Mouse (Mus musculus): ENCODE measurements at regions not wholly inside any gene's neighbourhood (a gene's known extent, or its start where the extent isn't known, plus 50 kb on each side); places are given as distances from the start of the nearest gene placed in this dataset.

DNA sequence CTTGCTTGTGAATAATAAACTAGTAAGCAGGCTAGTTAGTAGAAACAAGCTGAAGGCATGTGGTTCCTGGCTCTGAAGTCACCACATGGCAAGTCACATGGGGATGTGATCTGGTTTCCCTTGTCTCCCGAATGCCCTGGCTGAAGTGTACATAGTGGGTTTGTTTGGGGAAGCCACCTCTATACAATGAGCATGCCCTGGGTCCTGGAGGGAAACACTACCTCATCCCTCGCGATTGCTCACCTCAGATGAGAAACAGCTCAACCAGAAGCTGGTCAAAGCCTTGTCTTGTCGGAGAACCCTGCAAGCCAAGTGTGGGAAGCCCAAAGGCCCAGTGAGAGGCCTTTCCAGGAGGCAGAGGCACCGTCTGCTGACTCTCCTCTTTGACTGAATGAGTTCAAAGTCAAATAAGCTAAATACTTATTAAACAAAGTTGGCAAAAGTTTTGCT, 64.3 kb upstream of the 1700024P04Rik start:
- Histone ChIP-seq H3K4me1 (ENCODE audit: control insufficient read depth, insufficient read depth, low read length) (no peaks in the 10 kb centered on the region), H3K27ac (ENCODE audit: insufficient read depth, low read length) (no peak overlapping the region), H3K4me3 (ENCODE audit: insufficient read depth, low read length) (no peak overlapping the region)
- TF ChIP-seq CTCF (IDR thresholded peaks at IDR 0.05; ENCODE audit: borderline replicate concordance, insufficient read depth, low read length) = no peak
- TF ChIP-seq POLR2A (IDR thresholded peaks at IDR 0.05; ENCODE audit: low read depth, low read length) = no peak

DNA sequence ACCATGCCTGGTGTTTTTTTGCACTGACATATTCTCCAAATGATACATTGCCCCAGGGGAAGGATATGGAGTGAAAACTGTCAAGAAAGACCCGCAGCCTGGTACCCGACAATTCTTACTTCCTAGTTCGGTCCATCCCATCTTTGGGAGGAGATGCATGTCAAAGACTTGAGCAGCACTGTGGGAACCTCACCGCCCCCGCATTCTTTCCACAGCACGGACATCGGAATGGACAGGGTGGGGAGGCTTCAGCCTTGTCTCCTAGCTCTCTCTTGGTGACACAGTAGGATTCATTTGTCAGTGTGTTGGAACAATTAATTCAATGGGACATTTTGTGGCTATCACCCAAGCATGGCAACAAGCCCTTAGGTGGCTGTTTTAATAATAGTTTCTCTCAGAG, 62.9 kb upstream of the 1700024P04Rik start:
- no peaks in the 10 kb centered on the region for H3K4me1 ChIP-seq (ENCODE audit: control insufficient read depth, insufficient read depth, low read length)

DNA sequence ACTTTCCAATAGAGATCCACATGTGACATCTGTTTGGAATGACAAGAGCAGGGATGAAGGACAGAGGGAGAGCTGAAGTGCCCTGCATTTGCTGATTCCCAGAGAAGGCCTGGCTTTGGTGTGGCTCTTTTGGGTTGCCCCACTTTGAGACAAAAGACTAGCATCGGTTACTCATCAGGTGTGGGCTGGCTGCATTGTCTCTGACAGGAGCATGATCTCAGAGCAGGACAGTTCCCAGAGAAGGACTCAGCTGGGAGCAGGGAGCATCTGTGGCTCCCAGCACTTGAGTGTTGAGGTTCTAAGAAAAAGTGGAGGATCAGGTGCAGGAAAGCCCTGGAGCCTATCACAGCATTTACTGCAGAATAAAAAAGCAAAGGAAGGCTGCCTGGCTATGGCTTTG, 62.4 kb upstream of the 1700024P04Rik start:
- H3K4me1 ChIP-seq (ENCODE audit: control insufficient read depth, insufficient read depth, low read length) = no peaks in the 10 kb centered on the region
- H3K27ac ChIP-seq (ENCODE audit: insufficient read depth, low read length) = no peak overlapping the region
- no peak for TF ChIP-seq POLR2A (IDR thresholded peaks at IDR 0.05; ENCODE audit: low read depth, low read length)
- no peak for TF ChIP-seq CTCF (IDR thresholded peaks at IDR 0.05; ENCODE audit: borderline replicate concordance, insufficient read depth, low read length)
- no peak overlapping the region for H3K4me3 ChIP-seq (ENCODE audit: insufficient read depth, low read length)

More for the DNA sequence above, 62.9 kb upstream of the 1700024P04Rik start:
- TF ChIP-seq CTCF (IDR thresholded peaks at IDR 0.05; ENCODE audit: borderline replicate concordance, insufficient read depth, low read length) = no peak
- no peak for TF ChIP-seq POLR2A (IDR thresholded peaks at IDR 0.05; ENCODE audit: low read depth, low read length)
- Histone ChIP-seq H3K27ac (ENCODE audit: insufficient read depth, low read length) (no peak overlapping the region), H3K4me3 (ENCODE audit: insufficient read depth, low read length) (no peak overlapping the region)

DNA sequence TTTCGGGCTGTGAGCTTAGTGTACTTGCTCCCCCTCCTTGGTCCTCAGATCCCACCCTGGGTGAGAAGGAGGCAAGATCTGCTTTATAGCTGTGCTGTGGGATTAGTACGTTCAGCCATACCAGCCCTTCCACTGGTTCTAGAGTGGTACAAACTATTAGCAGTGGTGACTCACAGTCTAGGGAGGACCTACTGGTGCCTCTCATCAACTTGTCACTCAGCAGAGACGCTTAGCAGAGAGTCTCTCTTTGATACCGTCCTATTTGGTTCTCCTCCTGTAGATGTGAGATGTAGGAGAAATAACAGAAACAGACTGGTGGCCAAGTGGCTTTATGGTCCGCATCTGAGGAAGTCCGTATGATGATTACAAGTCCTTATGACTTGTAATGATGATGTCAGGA, 57.7 kb upstream of the 1700024P04Rik start:
- Histone ChIP-seq H3K4me1 (ENCODE audit: control insufficient read depth, insufficient read depth, low read length) (no peaks in the 10 kb centered on the region), H3K4me3 (ENCODE audit: insufficient read depth, low read length) (no peak overlapping the region), H3K27ac (ENCODE audit: insufficient read depth, low read length) (no peak overlapping the region)
- TF ChIP-seq POLR2A (IDR thresholded peaks at IDR 0.05; ENCODE audit: low read depth, low read length) (no peak), CTCF (IDR thresholded peaks at IDR 0.05; ENCODE audit: borderline replicate concordance, insufficient read depth, low read length) (no peak)

DNA sequence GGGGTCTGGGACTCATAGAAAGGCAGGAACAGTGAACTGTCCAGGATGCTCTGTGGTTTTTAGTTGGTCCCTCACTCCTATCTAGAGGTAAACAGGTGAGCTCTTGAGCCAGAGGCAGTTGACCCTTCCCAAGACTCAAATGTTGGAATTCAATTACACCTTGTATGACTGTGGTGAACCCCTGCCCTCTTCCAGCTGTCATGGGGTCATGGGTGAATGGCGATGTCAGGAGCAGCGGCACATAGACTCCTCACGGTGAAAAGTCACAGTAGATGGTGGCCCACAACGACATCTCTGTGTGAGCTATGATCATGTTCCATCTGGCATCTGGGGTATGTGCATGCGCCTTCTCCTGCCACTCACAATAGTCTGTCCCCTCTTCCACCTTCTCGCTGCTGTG, 56.9 kb upstream of the 1700024P04Rik start:
- H3K4me3 ChIP-seq (ENCODE audit: insufficient read depth, low read length) = no peak overlapping the region
- TF ChIP-seq POLR2A (IDR thresholded peaks at IDR 0.05; ENCODE audit: low read depth, low read length) (no peak), CTCF (IDR thresholded peaks at IDR 0.05; ENCODE audit: borderline replicate concordance, insufficient read depth, low read length) (no peak)
- H3K4me1 ChIP-seq (ENCODE audit: control insufficient read depth, insufficient read depth, low read length) = no peaks in the 10 kb centered on the region
- no peak overlapping the region for H3K27ac ChIP-seq (ENCODE audit: insufficient read depth, low read length)

DNA sequence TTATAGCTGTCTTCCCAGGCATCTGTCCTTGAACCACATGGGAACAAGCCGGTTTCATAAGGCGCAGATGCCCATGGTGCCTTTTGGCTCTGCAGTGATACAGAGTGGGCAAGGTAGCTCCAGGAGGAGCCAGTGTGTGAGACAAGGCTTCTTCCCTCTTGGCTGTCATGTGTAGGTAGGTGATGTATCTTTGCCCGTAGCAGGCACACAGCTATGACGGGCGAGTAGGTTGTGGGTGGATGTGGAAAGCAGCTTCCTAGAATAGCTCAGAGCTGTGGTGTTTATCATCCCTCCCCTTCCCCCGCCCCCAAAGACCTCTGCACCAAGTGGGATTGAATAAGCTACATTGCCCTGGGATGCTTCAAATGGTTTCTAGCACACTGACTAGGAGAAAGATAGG, 56.5 kb upstream of the 1700024P04Rik start:
- Histone ChIP-seq H3K27ac (ENCODE audit: insufficient read depth, low read length) (no peak overlapping the region), H3K4me3 (ENCODE audit: insufficient read depth, low read length) (no peak overlapping the region), H3K4me1 (ENCODE audit: control insufficient read depth, insufficient read depth, low read length) (no peaks in the 10 kb centered on the region)
- TF ChIP-seq POLR2A (IDR thresholded peaks at IDR 0.05; ENCODE audit: low read depth, low read length) = no peak
- no peak for TF ChIP-seq CTCF (IDR thresholded peaks at IDR 0.05; ENCODE audit: borderline replicate concordance, insufficient read depth, low read length)

DNA sequence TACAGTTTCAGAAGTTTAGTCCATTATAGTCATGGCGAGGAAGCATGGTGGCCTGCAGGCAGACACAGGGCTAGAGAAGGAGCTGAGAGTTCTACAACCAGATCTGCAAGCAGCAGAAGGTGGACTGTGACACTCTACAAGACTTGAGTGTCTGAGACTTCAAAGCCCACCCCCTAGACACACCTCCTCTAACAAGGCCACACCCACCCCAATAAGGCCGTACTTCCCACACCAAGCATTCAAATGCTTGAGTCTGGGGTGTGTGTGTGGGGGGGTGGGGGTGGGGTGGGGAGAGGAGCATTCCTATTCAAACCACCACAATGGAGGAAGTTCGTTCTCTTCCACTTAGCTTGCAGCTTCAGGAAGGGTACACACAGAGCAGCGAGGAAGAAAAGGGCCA, 55.8 kb upstream of the 1700024P04Rik start:
- TF ChIP-seq POLR2A (IDR thresholded peaks at IDR 0.05; ENCODE audit: low read depth, low read length) (no peak), CTCF (IDR thresholded peaks at IDR 0.05; ENCODE audit: borderline replicate concordance, insufficient read depth, low read length) (no peak)
- Histone ChIP-seq H3K4me1 (ENCODE audit: control insufficient read depth, insufficient read depth, low read length) (no peaks in the 10 kb centered on the region), H3K4me3 (ENCODE audit: insufficient read depth, low read length) (no peak overlapping the region), H3K27ac (ENCODE audit: insufficient read depth, low read length) (no peak overlapping the region)

DNA sequence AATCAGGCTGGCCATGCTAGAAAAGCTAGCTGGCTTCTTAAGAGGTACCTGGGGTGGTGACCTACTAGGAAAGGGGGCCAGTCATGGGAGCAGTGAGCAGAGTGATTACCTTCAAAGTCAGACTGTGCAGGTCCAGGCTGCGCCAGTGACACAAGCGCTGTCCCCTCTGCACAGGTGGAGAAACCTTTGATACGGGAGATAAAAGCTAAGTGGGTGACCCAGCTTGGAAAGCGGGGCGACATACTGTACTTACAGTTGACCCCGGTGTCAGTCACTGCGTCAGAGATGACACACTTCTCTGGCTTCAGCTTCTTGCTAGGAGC, 54.7 kb upstream of the 1700024P04Rik start:
- Histone ChIP-seq H3K4me1 (ENCODE audit: control insufficient read depth, insufficient read depth, low read length) (no peaks in the 10 kb centered on the region), H3K27ac (ENCODE audit: insufficient read depth, low read length) (no peak overlapping the region)

DNA sequence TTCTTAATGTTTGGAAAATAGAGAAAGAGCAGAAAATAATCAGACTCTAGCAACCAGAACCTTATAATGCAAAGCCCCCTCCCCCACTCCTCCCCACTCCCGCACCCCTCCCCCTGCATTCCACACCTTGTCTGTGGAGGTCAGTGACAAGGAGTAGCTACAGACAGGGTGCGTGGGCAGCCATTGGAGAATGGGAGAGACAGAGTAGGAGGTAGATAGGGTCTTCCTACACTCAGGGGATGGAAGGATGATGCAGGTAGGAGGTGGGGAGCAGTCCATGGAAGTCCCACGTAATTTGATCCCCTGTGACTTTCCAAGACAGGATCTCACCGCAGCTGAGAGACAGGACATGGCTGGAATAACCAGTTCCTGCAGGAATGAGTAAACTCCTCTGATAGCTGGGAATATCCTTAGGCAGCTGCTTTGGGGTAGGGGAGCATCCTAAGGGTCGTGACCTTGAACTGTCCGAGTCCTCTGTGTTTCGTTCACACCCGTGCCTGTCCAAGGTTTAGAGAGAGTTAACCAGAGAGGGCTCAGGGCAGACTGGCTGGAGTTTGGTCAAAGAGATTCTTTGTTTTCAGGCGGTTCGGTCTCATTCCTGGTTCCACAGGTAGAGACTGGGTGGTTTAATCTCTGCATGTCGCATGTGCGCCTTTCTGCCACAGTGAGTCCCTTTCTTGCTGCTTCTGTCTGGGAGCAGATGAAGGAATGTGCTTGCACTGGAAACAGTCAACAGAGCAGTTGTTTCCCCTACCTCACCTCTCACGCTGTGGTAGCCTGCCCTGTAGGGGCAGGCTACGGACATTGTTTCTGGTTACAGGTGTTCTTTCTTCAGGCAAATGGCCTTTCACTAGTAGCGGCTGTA, 54.1 kb upstream of the 1700024P04Rik start:
- Histone ChIP-seq H3K4me3 (ENCODE audit: insufficient read depth, low read length) (no peak overlapping the region), H3K27ac (ENCODE audit: insufficient read depth, low read length) (no peak overlapping the region), H3K4me1 (ENCODE audit: control insufficient read depth, insufficient read depth, low read length) (no peaks in the 10 kb centered on the region)
- no peak for TF ChIP-seq CTCF (IDR thresholded peaks at IDR 0.05; ENCODE audit: borderline replicate concordance, insufficient read depth, low read length)
- no peak for TF ChIP-seq POLR2A (IDR thresholded peaks at IDR 0.05; ENCODE audit: low read depth, low read length)

More for the DNA sequence above, 54.7 kb upstream of the 1700024P04Rik start:
- TF ChIP-seq CTCF (IDR thresholded peaks at IDR 0.05; ENCODE audit: borderline replicate concordance, insufficient read depth, low read length) = no peak
- TF ChIP-seq POLR2A (IDR thresholded peaks at IDR 0.05; ENCODE audit: low read depth, low read length) = no peak
- no peak overlapping the region for H3K4me3 ChIP-seq (ENCODE audit: insufficient read depth, low read length)

DNA sequence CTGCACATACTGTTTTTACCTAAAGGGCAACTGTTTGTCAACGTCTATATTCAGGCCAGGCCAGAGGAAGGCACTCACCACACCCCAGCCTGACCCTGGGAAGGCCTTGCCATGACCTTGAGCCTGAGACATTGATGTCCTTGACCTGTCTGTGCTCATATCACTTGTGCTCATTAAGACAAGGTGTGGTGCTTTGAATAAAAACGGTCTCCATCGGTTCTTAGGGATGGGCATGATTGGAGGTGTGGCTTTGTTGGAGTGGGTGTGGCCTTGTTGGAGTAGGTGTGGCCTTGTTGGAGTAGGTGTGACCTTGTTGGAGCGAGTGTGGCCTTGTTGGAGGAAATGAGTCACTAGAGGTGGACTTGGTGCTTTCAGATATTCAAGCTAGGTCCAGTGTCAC, 52.8 kb upstream of the 1700024P04Rik start:
- H3K4me1 ChIP-seq (ENCODE audit: control insufficient read depth, insufficient read depth, low read length) = no peaks in the 10 kb centered on the region
- H3K4me3 ChIP-seq (ENCODE audit: insufficient read depth, low read length) = no peak overlapping the region
- no peak overlapping the region for H3K27ac ChIP-seq (ENCODE audit: insufficient read depth, low read length)
- no peak for TF ChIP-seq CTCF (IDR thresholded peaks at IDR 0.05; ENCODE audit: borderline replicate concordance, insufficient read depth, low read length)
- TF ChIP-seq POLR2A (IDR thresholded peaks at IDR 0.05; ENCODE audit: low read depth, low read length) = no peak

All from embryonic fibroblast, embryonic 13.5 days (primary cell).